Mouse (Mus musculus) neutrophil, adult 5-6 weeks (primary cell): Measurements from ENCODE around the gene Mtmr3. TPM values are rescaled to one million over a fixed set of nuclear protein-coding genes. Genes with fewer than 3 reads are reported as not detected.
"Not testable (repeated sequence)": the region's sequence is repeated elsewhere in the genome, so short reads cannot be mapped to it uniquely, and the experiment has no call there.

Source experiments
- ATAC-seq: fragments of 151-379, 151-347 bp; 2 replicates; pipeline ENCODE4 v1.8.0; 2017; ENCODE audit warnings: mild to moderate bottlenecking, moderate TSS enrichment; ENCODE audit not compliant: insufficient number of reproducible peaks, poor library complexity, low FRiP score, severe bottlenecking; ENCODE audit errors: extremely low read depth
- total RNA-seq: library from RNA; stranded (forward); fragments of 200-1000 nt; gene quantifications from 2 replicates; pipeline ENCODE4 v1.2.3, GENCODE M21; 2017

The Mtmr3 gene
- total RNA-seq, 1 experiment from 2014 or later: 158 TPM

DNA sequence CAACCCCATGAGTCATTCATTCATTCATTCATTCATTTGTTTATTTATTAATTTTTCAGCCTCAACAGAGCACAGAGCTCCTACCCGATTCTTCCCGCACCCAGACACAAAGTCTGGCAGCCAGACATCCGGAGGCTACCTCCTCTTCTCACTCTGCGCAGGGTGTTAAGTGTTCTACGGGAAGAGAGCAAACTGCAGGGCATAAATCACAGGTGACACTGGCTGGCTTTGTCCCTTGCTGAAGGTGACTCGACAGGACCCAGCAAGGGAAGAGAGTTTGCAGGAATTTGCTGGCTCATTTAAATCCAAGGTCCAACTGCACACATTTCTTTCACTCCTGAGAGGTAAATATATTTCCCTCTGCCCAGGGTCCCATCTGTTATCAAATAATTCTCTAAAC lies 9.8 kb upstream of the Mtmr3 start:
- ATAC-seq: no peak

GRCm38 (mm10) chr11:4602691-4603441 lies 8.2 kb upstream of the Mtmr3 start:
- ATAC-seq: no peak

- ATAC-seq: no peak
Measured at GRCm38 (mm10) chr11:4601890-4602289, 7.2 kb upstream of the Mtmr3 start.

GRCm38 (mm10) chr11:4599916-4600315 lies 5.3 kb upstream of the Mtmr3 start:
- ATAC-seq: peak; percentile 81

GRCm38 (mm10) chr11:4598411-4598810 lies 3.7 kb upstream of the Mtmr3 start:
- no peak for ATAC-seq

GRCm38 (mm10) chr11:4593849-4594607 lies 635 bp downstream of the Mtmr3 start:
- no peak for ATAC-seq

DNA sequence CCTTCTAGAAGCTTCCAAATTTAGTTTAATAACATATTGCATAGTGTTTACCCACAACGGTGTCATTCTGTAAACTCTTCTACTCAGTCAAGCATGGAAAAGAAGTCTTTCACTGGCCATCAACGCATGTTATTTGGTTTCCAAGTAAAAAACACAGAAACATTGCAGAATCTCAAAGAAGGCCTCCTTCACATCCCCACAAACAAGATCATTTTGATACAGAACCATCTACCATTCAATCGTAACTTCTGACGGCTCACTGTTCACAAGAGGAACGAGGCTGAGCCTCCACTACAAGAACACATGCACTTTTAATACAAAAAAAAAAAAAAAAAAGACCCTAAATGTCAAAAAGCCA lies 1.2 kb downstream of the Mtmr3 start:
- ATAC-seq: no peak

DNA sequence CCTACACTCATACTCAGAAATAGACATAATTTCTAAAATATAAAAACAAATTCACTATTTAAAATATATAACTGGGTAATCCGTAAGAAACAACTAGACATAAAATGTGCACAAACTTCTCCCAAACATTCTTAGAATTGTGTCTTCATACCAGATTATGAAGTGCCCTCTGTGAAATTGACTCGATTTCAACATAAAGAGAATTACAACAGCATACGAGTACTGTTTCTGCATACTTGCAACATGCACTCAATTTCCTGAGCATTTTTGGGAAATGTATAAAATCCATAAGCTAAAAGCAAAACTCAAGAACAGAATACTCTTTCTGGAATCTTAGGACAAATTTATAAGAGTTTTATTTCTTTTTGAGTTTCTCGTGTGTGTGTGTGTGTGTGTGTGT lies 2.9 kb downstream of the Mtmr3 start:
- ATAC-seq: no peak

DNA sequence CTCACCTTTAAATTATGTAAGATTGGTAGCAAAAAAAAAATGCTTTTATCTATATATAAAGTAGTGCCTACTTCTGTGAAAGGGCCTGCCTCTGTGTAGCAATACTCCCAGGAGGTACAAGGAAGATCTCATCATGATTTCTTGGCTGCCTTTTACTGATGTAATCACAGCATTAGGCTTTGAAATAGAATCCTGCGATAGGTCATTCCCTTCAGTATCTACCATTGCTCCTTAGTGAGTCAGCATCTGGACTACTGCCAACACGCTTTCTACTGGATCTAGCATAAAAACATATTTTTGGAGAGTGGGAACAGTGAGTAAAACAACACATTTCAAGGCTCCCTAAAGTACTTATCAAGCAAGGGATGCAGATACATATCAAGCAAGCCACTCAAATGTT lies 16.0 kb downstream of the Mtmr3 start:
- no peak for ATAC-seq

- no peak for ATAC-seq
Measured at GRCm38 (mm10) chr11:4577079-4577478, 17.6 kb downstream of the Mtmr3 start.

- not testable (repeated sequence) for ATAC-seq
Measured at GRCm38 (mm10) chr11:4576090-4576732, 18.5 kb downstream of the Mtmr3 start.

GRCm38 (mm10) chr11:4571491-4571901 lies 23.2 kb downstream of the Mtmr3 start:
- ATAC-seq: no peak

- no peak for ATAC-seq
Measured at GRCm38 (mm10) chr11:4566333-4566732, 28.3 kb downstream of the Mtmr3 start.

DNA sequence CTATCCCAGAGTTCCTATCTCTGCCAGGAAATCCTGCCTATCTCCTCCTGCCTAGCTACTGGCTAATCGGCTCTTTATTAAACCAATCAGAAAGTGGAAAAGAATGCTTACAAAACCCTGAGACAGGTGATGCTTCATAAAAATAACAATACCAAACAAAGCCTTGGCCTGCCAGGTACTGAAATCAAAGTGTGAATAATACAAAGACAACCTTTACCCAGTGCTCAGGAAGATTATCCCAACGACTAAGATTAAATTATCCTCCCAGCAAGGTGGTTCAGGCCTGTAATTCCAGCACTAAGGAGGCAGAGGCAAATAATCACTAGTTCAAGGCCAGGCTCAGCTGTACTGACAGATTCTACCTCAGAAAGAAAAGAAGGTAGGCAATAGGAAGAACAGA lies 29.1 kb downstream of the Mtmr3 start:
- ATAC-seq: no peak

DNA sequence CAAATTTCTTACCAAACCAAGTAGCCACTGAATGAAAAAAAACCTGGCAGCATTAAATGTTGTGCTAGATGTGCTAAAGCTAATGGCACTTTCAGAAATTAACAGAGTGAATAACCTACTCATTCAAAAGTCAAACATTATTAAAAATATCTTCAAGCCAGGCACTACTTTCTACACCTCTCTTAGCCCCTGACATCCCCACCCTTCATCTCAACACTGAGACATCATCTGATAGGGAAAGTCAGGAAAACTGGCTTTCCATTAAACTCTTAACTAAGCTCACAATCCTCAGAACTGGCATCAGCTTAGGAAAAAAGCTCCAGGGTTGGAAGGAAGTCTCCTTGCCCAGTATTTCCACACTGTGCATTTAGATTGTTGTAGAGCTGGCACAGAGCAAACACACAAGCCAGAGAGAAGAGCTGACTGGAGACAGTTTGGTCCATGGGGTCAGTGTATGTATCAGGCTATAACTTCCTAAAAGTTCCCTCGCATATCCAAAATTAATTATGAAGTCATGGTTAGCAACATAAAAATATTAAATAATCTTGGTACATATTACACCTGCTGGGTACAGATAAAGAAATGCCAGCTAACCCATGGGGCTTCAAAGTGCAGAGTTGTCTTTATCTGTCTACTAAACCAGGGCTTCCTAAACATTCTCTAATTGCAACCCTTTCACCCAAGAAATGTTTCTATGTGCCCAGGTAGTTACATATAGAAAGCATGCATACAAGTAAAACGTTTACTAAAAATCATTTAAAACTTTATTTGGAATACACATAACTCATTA lies 41.2 kb downstream of the Mtmr3 start:
- no peak for ATAC-seq

GRCm38 (mm10) chr11:4547569-4547968 lies 47.1 kb downstream of the Mtmr3 start:
- no peak for ATAC-seq

DNA sequence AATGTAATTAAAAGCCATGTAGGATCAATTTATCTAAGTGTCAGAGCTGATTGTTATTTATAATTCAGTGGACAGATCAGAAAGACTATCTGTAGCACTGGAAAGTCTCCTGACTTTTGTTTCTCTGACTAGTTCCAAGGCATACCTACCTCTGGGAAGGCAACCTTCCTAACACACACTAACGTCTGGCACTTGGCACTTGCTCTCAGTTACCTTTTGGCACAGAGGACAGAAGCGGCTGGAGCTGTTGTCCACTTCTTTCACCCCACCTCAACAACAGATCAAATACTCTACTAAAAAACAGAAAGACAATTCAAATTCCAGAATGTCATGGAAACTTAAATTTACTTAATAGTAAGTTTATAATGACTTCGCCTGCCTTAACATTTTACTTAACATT lies 48.7 kb downstream of the Mtmr3 start:
- ATAC-seq: no peak

- no peak for ATAC-seq
Measured at GRCm38 (mm10) chr11:4545401-4545800, 49.3 kb downstream of the Mtmr3 start.

DNA sequence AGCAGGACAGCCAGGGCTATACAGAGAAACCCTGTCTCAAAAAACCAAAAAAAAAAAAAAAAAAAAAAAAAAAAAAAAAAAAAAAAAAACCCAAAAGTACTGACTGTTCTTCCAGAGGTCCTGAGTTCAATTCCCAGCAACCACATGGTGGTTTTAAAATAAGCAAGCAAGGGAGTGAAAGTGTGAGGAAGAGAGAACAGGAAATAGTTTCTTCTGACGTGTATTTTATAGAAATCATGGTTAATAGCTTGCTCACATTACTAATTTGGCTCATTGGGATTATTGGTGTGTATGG lies 50.1 kb downstream of the Mtmr3 start:
- not testable (repeated sequence) for ATAC-seq
